Mouse (Mus musculus): Measurements from ENCODE around the gene Cyld. TPM values are rescaled to one million over a fixed set of nuclear protein-coding genes. Genes with fewer than 3 reads are reported as not detected.

The Cyld gene
- polyA plus RNA-seq, 1 experiment, result 31.0 TPM

GRCm38 (mm10) chr8:88668400-88669086, 28.3 kb upstream of the Cyld start:
- H3K4me1 ChIP-seq (ENCODE audit: control insufficient read depth, insufficient read depth, low read length), result peaks cover 10% of the 10 kb centered on the region
- TF ChIP-seq POLR2A (IDR thresholded peaks at IDR 0.05; ENCODE audit: extremely low read depth, insufficient read depth, low read length) (no peak), CTCF (IDR thresholded peaks at IDR 0.05; ENCODE audit: extremely low read depth, insufficient read depth, low read length) (no peak)
- peak overlapping the region; percentile 53 for H3K27ac ChIP-seq (ENCODE audit: insufficient read depth, low read length)
- H3K4me3 ChIP-seq (ENCODE audit: insufficient read depth, low read length), result no peak overlapping the region

- Histone ChIP-seq H3K4me3 (ENCODE audit: insufficient read depth, low read length) (no peak overlapping the region), H3K4me1 (ENCODE audit: control insufficient read depth, insufficient read depth, low read length) (peaks cover 12% of the 10 kb centered on the region), H3K27ac (ENCODE audit: insufficient read depth, low read length) (no peak overlapping the region)
- TF ChIP-seq CTCF (IDR thresholded peaks at IDR 0.05; ENCODE audit: extremely low read depth, insufficient read depth, low read length), result no peak
- TF ChIP-seq POLR2A (IDR thresholded peaks at IDR 0.05; ENCODE audit: extremely low read depth, insufficient read depth, low read length), result no peak
Observed at GRCm38 (mm10) chr8:88670782-88671181, 26.0 kb upstream of the Cyld start.

- Histone ChIP-seq H3K27ac (ENCODE audit: insufficient read depth, low read length) (peak overlapping the region; percentile 15; the same call in 1 of the 2 replicates), H3K4me1 (ENCODE audit: control insufficient read depth, insufficient read depth, low read length) (peaks cover 12% of the 10 kb centered on the region), H3K4me3 (ENCODE audit: insufficient read depth, low read length) (no peak overlapping the region)
- TF ChIP-seq CTCF (IDR thresholded peaks at IDR 0.05; ENCODE audit: extremely low read depth, insufficient read depth, low read length), result no peak
- TF ChIP-seq POLR2A (IDR thresholded peaks at IDR 0.05; ENCODE audit: extremely low read depth, insufficient read depth, low read length), result no peak
Observed at GRCm38 (mm10) chr8:88671575-88671974, 25.3 kb upstream of the Cyld start.

- H3K4me1 ChIP-seq (ENCODE audit: control insufficient read depth, insufficient read depth, low read length), result peaks cover 8% of the 10 kb centered on the region
Observed at GRCm38 (mm10) chr8:88673859-88674258, 23.0 kb upstream of the Cyld start.

GRCm38 (mm10) chr8:88675372-88676165, 21.3 kb upstream of the Cyld start:
- no peak overlapping the region for H3K27ac ChIP-seq (ENCODE audit: insufficient read depth, low read length)
- no peak overlapping the region for H3K4me3 ChIP-seq (ENCODE audit: insufficient read depth, low read length)
- TF ChIP-seq POLR2A (IDR thresholded peaks at IDR 0.05; ENCODE audit: extremely low read depth, insufficient read depth, low read length) (no peak), CTCF (IDR thresholded peaks at IDR 0.05; ENCODE audit: extremely low read depth, insufficient read depth, low read length) (no peak)
- H3K4me1 ChIP-seq (ENCODE audit: control insufficient read depth, insufficient read depth, low read length), result peaks cover 8% of the 10 kb centered on the region; the same call in 1 of the 2 replicates

More at GRCm38 (mm10) chr8:88673859-88674258, 23.0 kb upstream of the Cyld start:
- H3K27ac ChIP-seq (ENCODE audit: insufficient read depth, low read length), result no peak overlapping the region
- TF ChIP-seq CTCF (IDR thresholded peaks at IDR 0.05; ENCODE audit: extremely low read depth, insufficient read depth, low read length) (no peak), POLR2A (IDR thresholded peaks at IDR 0.05; ENCODE audit: extremely low read depth, insufficient read depth, low read length) (no peak)
- no peak overlapping the region for H3K4me3 ChIP-seq (ENCODE audit: insufficient read depth, low read length)

GRCm38 (mm10) chr8:88677071-88677470, 19.8 kb upstream of the Cyld start:
- Histone ChIP-seq H3K4me1 (ENCODE audit: control insufficient read depth, insufficient read depth, low read length) (peaks cover 5% of the 10 kb centered on the region; the same call in 1 of the 2 replicates), H3K4me3 (ENCODE audit: insufficient read depth, low read length) (no peak overlapping the region), H3K27ac (ENCODE audit: insufficient read depth, low read length) (no peak overlapping the region)
- TF ChIP-seq POLR2A (IDR thresholded peaks at IDR 0.05; ENCODE audit: extremely low read depth, insufficient read depth, low read length) (no peak), CTCF (IDR thresholded peaks at IDR 0.05; ENCODE audit: extremely low read depth, insufficient read depth, low read length) (no peak)

GRCm38 (mm10) chr8:88680566-88680965, 16.3 kb upstream of the Cyld start:
- Histone ChIP-seq H3K4me3 (ENCODE audit: insufficient read depth, low read length) (no peak overlapping the region), H3K4me1 (ENCODE audit: control insufficient read depth, insufficient read depth, low read length) (0 out of 2 replicates have a peak, but pooled peaks cover 3% of the 10 kb centered on the region), H3K27ac (ENCODE audit: insufficient read depth, low read length) (no peak overlapping the region)
- TF ChIP-seq POLR2A (IDR thresholded peaks at IDR 0.05; ENCODE audit: extremely low read depth, insufficient read depth, low read length), result no peak
- no peak for TF ChIP-seq CTCF (IDR thresholded peaks at IDR 0.05; ENCODE audit: extremely low read depth, insufficient read depth, low read length)

GRCm38 (mm10) chr8:88681046-88681445, 15.8 kb upstream of the Cyld start:
- no peak for TF ChIP-seq CTCF (IDR thresholded peaks at IDR 0.05; ENCODE audit: extremely low read depth, insufficient read depth, low read length)
- TF ChIP-seq POLR2A (IDR thresholded peaks at IDR 0.05; ENCODE audit: extremely low read depth, insufficient read depth, low read length), result no peak
- no peak overlapping the region for H3K4me3 ChIP-seq (ENCODE audit: insufficient read depth, low read length)
- H3K4me1 ChIP-seq (ENCODE audit: control insufficient read depth, insufficient read depth, low read length), result 0 out of 2 replicates have a peak, but pooled peaks cover 3% of the 10 kb centered on the region
- H3K27ac ChIP-seq (ENCODE audit: insufficient read depth, low read length), result no peak overlapping the region

- TF ChIP-seq POLR2A (IDR thresholded peaks at IDR 0.05; ENCODE audit: extremely low read depth, insufficient read depth, low read length), result no peak
- no peak for TF ChIP-seq CTCF (IDR thresholded peaks at IDR 0.05; ENCODE audit: extremely low read depth, insufficient read depth, low read length)
- peaks cover 3% of the 10 kb centered on the region; the same call in 1 of the 2 replicates for H3K4me1 ChIP-seq (ENCODE audit: control insufficient read depth, insufficient read depth, low read length)
- H3K27ac ChIP-seq (ENCODE audit: insufficient read depth, low read length), result no peak overlapping the region
- no peak overlapping the region for H3K4me3 ChIP-seq (ENCODE audit: insufficient read depth, low read length)
Observed at GRCm38 (mm10) chr8:88683656-88684289, 13.1 kb upstream of the Cyld start.

All from cortical plate, adult 2 months (tissue).